Mouse (Mus musculus) CH12.LX (cell line): Measurements from ENCODE around the gene Cabin1. TPM values are rescaled to one million over a fixed set of nuclear protein-coding genes. Genes with fewer than 3 reads are reported as not detected.

Experiments used
- DNase-seq: peaks from one replicate; pipeline ENCODE4 v3.0.0-alpha.2; 2013; ENCODE audit errors: extremely low read depth
- H3K27ac ChIP-seq: 2 replicates; pipeline ENCODE4 v1.5.1; 2012; ENCODE audit warnings: low read depth, mild to moderate bottlenecking, control low read depth, moderate library complexity; ENCODE audit not compliant: insufficient read depth
- H3K27me3 ChIP-seq: replicated peaks from 2 replicates; pipeline ENCODE3; 2012; ENCODE audit warnings: inconsistent platforms
- H3K36me3 ChIP-seq, 2 experiments: replicated peaks in 1 of 2; 2 replicates each; pipeline versions ENCODE3 to v1.6.1; 2012; ENCODE audit warnings: inconsistent platforms in 1 of 2, low read length in 1 of 2, mild to moderate bottlenecking in 1 of 2, mixed read lengths in 1 of 2, moderate library complexity in 1 of 2; ENCODE audit not compliant: control insufficient read depth in 1 of 2, insufficient read depth in 1 of 2
- H3K4me1 ChIP-seq, 2 experiments: 2 replicates each; pipeline ENCODE4 v1.6.1; 2012; ENCODE audit warnings: inconsistent platforms in 1 of 2, moderate library complexity in 1 of 2; ENCODE audit not compliant: insufficient read depth in 2 of 2, control insufficient read depth in 1 of 2
- H3K4me2 ChIP-seq: 2 replicates; pipeline ENCODE4 v1.6.1; 2012; ENCODE audit warnings: low read depth, mild to moderate bottlenecking, control low read depth; ENCODE audit not compliant: poor library complexity, insufficient read depth, severe bottlenecking
- H3K4me3 ChIP-seq, 3 experiments: fragments of 150-350 bp in 1 of 3; sonication (generic) in 1 of 3; replicated peaks in 1 of 3; 2 replicates each; pipeline versions ENCODE3 to v1.5.1; 2011 to 2012; ENCODE audit warnings: low read depth in 2 of 3, low read length in 2 of 3, mild to moderate bottlenecking in 2 of 3, moderate library complexity in 2 of 3, control low read depth in 1 of 3, improper control_type of control experiment in 1 of 3, inconsistent platforms in 1 of 3, mixed read lengths in 1 of 3; ENCODE audit not compliant: poor library complexity in 1 of 3
- H3K79me2 ChIP-seq: replicated peaks from 2 replicates; pipeline ENCODE4 v1.6.1; 2012; ENCODE audit warnings: mild to moderate bottlenecking, moderate library complexity; ENCODE audit not compliant: control insufficient read depth, poor library complexity, insufficient read depth, severe bottlenecking; ENCODE audit errors: extremely low read depth
- H3K9ac ChIP-seq: 2 replicates; pipeline ENCODE4 v1.6.1; 2012; ENCODE audit warnings: low read depth, mild to moderate bottlenecking, control low read depth, moderate library complexity; ENCODE audit not compliant: insufficient read depth
- H3K9me3 ChIP-seq: replicated peaks from 2 replicates; pipeline ENCODE3; 2012; ENCODE audit warnings: low read length, inconsistent platforms, mixed read lengths
- BHLHE40 ChIP-seq: IDR thresholded peaks from 2 replicates; pipeline ENCODE4 v1.6.1; 2011; ENCODE audit warnings: mild to moderate bottlenecking, low read depth, low read length, improper control_type of control experiment
- CHD1 ChIP-seq: IDR thresholded peaks from 2 replicates; pipeline ENCODE4 v1.6.1; 2012; ENCODE audit warnings: low read depth, low read length, improper control_type of control experiment, inconsistent platforms
- CHD2 ChIP-seq: IDR thresholded peaks from 2 replicates; pipeline ENCODE4 v1.6.1; 2011; ENCODE audit warnings: low read length, improper control_type of control experiment
- CTCF ChIP-seq, 2 experiments: IDR thresholded peaks in 1 of 2; conservative IDR thresholded peaks in 1 of 2; 2 replicates each; pipeline ENCODE4 v1.5.1; 2011 to 2012; ENCODE audit warnings: low read depth in 2 of 2, low read length in 2 of 2, improper control_type of control experiment in 1 of 2, inconsistent platforms in 1 of 2, mild to moderate bottlenecking in 1 of 2, moderate library complexity in 1 of 2
- ELF1 ChIP-seq: IDR thresholded peaks from 2 replicates; pipeline ENCODE4 v1.6.1; 2014; ENCODE audit warnings: low read depth, mild to moderate bottlenecking, inconsistent platforms, low read length, improper control_type of control experiment
- EP300 ChIP-seq: IDR thresholded peaks from 2 replicates; pipeline ENCODE4 v1.6.1; 2011; ENCODE audit warnings: low read length, improper control_type of control experiment
- ETS1 ChIP-seq: conservative IDR thresholded peaks from 2 replicates; pipeline ENCODE4 v1.6.1; 2012; ENCODE audit warnings: low read depth, mild to moderate bottlenecking, inconsistent platforms, low read length, improper control_type of control experiment, moderate library complexity
- GABPA ChIP-seq: IDR thresholded peaks from 2 replicates; pipeline ENCODE4 v1.6.1; 2012; ENCODE audit warnings: low read depth, low read length, improper control_type of control experiment, inconsistent platforms; ENCODE audit not compliant: insufficient replicate concordance
- HCFC1 ChIP-seq: IDR thresholded peaks from 2 replicates; pipeline ENCODE4 v1.6.1; 2012; ENCODE audit warnings: low read depth, mild to moderate bottlenecking, inconsistent platforms, low read length, improper control_type of control experiment
- IRF4 ChIP-seq: IDR thresholded peaks from 2 replicates; pipeline ENCODE4 v1.6.1; 2014; ENCODE audit warnings: low read depth, mild to moderate bottlenecking, inconsistent platforms, low read length, improper control_type of control experiment
- JUND ChIP-seq: conservative IDR thresholded peaks from 2 replicates; pipeline ENCODE4 v1.6.1; 2011; ENCODE audit warnings: low read depth, low read length, improper control_type of control experiment
- MAFK ChIP-seq: IDR thresholded peaks from 2 replicates; pipeline ENCODE4 v1.6.1; 2011; ENCODE audit warnings: low read length, improper control_type of control experiment; ENCODE audit not compliant: insufficient replicate concordance
- MAX ChIP-seq: IDR thresholded peaks from 2 replicates; pipeline ENCODE4 v1.6.1; 2011; ENCODE audit warnings: low read length, improper control_type of control experiment
- MXI1 ChIP-seq: IDR thresholded peaks from 2 replicates; pipeline ENCODE4 v1.6.1; 2011; ENCODE audit warnings: mild to moderate bottlenecking, low read depth, low read length, improper control_type of control experiment
- MYC ChIP-seq: IDR thresholded peaks from 2 replicates; pipeline ENCODE4 v1.6.1; 2011; ENCODE audit warnings: low read depth, mild to moderate bottlenecking, improper control_type of control experiment, low read length
- PAX5 ChIP-seq: IDR thresholded peaks from 2 replicates; pipeline ENCODE4 v1.6.1; 2012; ENCODE audit warnings: low read length, inconsistent platforms, mixed read lengths
- POLR2A ChIP-seq: IDR thresholded peaks from 2 replicates; pipeline ENCODE4 v1.6.1; 2011; ENCODE audit warnings: low read depth, mild to moderate bottlenecking, improper control_type of control experiment, low read length
- POLR2AphosphoS2 ChIP-seq: IDR thresholded peaks from 2 replicates; pipeline ENCODE4 v1.6.1; 2011; ENCODE audit warnings: low read depth, low read length, improper control_type of control experiment
- RAD21 ChIP-seq: IDR thresholded peaks from 2 replicates; pipeline ENCODE4 v1.6.1; 2011; ENCODE audit warnings: low read depth, mild to moderate bottlenecking, low read length, improper control_type of control experiment, moderate library complexity
- RCOR1 ChIP-seq: conservative IDR thresholded peaks from 2 replicates; pipeline ENCODE4 v1.6.1; 2012; ENCODE audit warnings: low read depth, mild to moderate bottlenecking, inconsistent platforms, low read length, improper control_type of control experiment
- SIN3A ChIP-seq: IDR thresholded peaks from 2 replicates; pipeline ENCODE4 v1.6.1; 2012; ENCODE audit warnings: low read length, improper control_type of control experiment, inconsistent platforms
- SMC3 ChIP-seq: IDR thresholded peaks from 2 replicates; pipeline ENCODE4 v1.6.1; 2011; ENCODE audit warnings: low read depth, low read length, improper control_type of control experiment
- TBP ChIP-seq: conservative IDR thresholded peaks from 2 replicates; pipeline ENCODE4 v1.6.1; 2011; ENCODE audit warnings: low read depth, low read length, improper control_type of control experiment
- TCF12 ChIP-seq: IDR thresholded peaks from 2 replicates; pipeline ENCODE4 v1.6.1; 2014; ENCODE audit warnings: low read depth, mild to moderate bottlenecking, inconsistent platforms, low read length, improper control_type of control experiment
- UBTF ChIP-seq: IDR thresholded peaks from 2 replicates; pipeline ENCODE4 v1.6.1; 2012; ENCODE audit warnings: low read depth, mild to moderate bottlenecking, inconsistent platforms, low read length, improper control_type of control experiment, moderate library complexity
- USF2 ChIP-seq: conservative IDR thresholded peaks from 2 replicates; pipeline ENCODE4 v1.6.1; 2011; ENCODE audit warnings: low read depth, low read length, improper control_type of control experiment
- ZC3H11A ChIP-seq: IDR thresholded peaks from 2 replicates; pipeline ENCODE4 v1.6.1; 2012; ENCODE audit warnings: low read depth, mild to moderate bottlenecking, inconsistent platforms, low read length, improper control_type of control experiment
- ZKSCAN1 ChIP-seq: IDR thresholded peaks from 2 replicates; pipeline ENCODE4 v1.6.1; 2012; ENCODE audit warnings: low read depth, inconsistent platforms, low read length, improper control_type of control experiment, borderline replicate concordance
- ZMIZ1 ChIP-seq: IDR thresholded peaks from 2 replicates; pipeline ENCODE4 v1.6.1; 2012; ENCODE audit warnings: low read depth, mild to moderate bottlenecking, inconsistent platforms, low read length, improper control_type of control experiment
- ZNF384 ChIP-seq: IDR thresholded peaks from 2 replicates; pipeline ENCODE4 v1.6.1; 2012; ENCODE audit warnings: low read depth, low read length, improper control_type of control experiment, inconsistent platforms
- dilution Hi-C: fragments of 300-500 bp; cut with MboI; formaldehyde crosslinking; loops from 2 replicates; pipeline ENCODE4 v1.14.3; 2020; ENCODE audit warnings: low sequenced_read_pairs; ENCODE audit not compliant: extremely low pct_unique_long_range_greater_than_20kb, extremely low pct_ligation_motif_present
- in situ Hi-C: fragments of 300-500 bp; cut with MboI; formaldehyde crosslinking; loops from 3 replicates; pipeline ENCODE4 v1.14.3; 2019; ENCODE audit warnings: low sequenced_read_pairs, low pct_ligation_motif_present, low pct_unique_long_range_greater_than_20kb, mixed read lengths
- polyA plus RNA-seq: library from polyadenylated mRNA; unstranded; fragments of >175 nt; gene quantifications from 2 replicates; pipeline ENCODE4 v1.2.1, GENCODE M21; 2012; ENCODE audit warnings: low read depth; ENCODE audit not compliant: insufficient read length
- total RNA-seq, 2 experiments: library from RNA; depleted of rRNA; stranded (reverse); fragments of 300-350 nt in 1 of 2; fragments of >200 nt in 1 of 2; gene quantifications; 2 replicates each; pipeline ENCODE4 v1.2.3; 2012 to 2014

Cabin1 gene
- total and polyA plus RNA-seq, 3 experiments = 12.0 to 46.0 (median 29.0) TPM

DNA sequence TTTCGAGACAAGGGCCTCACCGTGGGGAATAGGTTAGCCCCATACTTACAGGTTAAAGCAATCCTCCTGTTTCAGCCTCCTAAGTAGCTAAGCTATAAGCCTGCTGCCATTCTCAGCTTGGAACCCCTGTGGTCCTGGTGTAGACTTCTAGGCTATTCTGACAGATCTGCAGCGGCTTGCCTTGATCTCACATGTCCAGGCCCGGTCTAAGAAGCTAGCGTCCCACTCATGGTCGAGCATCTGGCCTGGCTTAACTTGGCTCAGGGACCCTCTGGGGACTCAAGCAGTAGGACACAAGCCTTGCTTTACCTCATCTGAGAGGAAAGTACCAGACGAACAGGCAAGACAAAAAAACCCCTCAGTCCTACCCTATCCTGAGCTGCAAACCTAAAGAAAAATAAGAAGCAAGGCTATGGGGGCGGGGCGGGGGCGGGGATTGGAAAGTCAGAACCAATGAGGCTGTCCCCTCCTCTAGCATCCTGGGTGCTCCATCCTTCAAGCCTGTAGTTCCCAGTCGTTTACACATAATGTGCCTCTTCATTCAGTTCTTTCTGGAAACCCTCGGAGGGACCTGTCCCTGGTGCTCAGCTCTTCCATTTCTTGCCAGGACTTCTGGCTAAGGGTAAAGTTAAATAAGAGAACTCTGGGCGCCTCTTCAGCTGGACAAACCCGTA is 129.0 kb downstream of the Cabin1 start:
- no peaks in the 10 kb centered on the region for H3K79me2 ChIP-seq
- no peak overlapping the region for H3K4me3 ChIP-seq
- peak; percentile 10 for DNase-seq
- no peak overlapping the region for H3K9ac ChIP-seq
- no peaks in the 10 kb centered on the region for H3K9me3 ChIP-seq
- TF ChIP-seq SIN3A = no peak
- TF ChIP-seq ETS1 = no peak
- TF ChIP-seq UBTF = no peak
- TF ChIP-seq ZMIZ1 = no peak
- no peak for TF ChIP-seq RAD21
- TF ChIP-seq CTCF (conservative IDR thresholded peaks at IDR 0.05 in 1 of 2, IDR thresholded peaks at IDR 0.05 in 1 of 2; ENCODE audit: low read depth in 2 of 2, low read length in 2 of 2) = no peak
- no peak for TF ChIP-seq MAFK
- no peak for TF ChIP-seq ELF1
- no peak for TF ChIP-seq MAX
- TF ChIP-seq MXI1 = no peak
- TF ChIP-seq ZNF384 = no peak
- no peak for TF ChIP-seq RCOR1
- no peak for TF ChIP-seq POLR2A
- TF ChIP-seq TBP = no peak
- no peak for TF ChIP-seq USF2
- TF ChIP-seq POLR2AphosphoS2 = no peak
- no peak for TF ChIP-seq CHD1
- TF ChIP-seq, all 38 proteins: peak for 0
- peaks cover 0 to 35% of the 10 kb centered on the region in 2 experiments for H3K36me3 ChIP-seq
- peak overlapping the region; percentile 55 for H3K4me2 ChIP-seq
- dilution Hi-C loops = no loop called here
- in situ Hi-C loops = loop anchor here (10.0 kb wide), 1 partner anchor 50 kb away; the partner anchor contains the start of gene Ggt5
- no peak overlapping the region for H3K27ac ChIP-seq
- H3K27me3 ChIP-seq = no peaks in the 10 kb centered on the region
- peaks cover 10 to 18% of the 10 kb centered on the region in 2 experiments; a peak in 3 of 4 replicates for H3K4me1 ChIP-seq

DNA sequence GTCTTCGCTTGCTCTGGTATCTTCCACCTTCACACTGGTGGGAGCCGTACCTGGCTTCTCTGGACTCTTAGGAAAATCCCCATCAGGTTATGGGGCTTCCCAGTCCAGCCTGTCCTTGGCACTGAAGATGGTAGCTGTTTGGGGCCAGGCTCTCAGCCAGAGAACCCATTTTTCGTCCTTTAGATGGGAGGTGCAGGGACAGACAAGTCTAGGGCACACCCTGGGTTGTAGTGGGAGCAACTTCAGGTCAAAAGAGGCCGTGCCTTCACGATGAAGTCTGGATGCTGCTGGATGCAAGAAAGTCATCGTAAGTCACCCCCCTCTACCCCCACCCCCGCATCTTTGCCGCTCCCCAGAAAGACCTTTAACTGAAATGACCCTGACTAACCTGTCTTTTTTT is 129.5 kb downstream of the Cabin1 start:
- Histone ChIP-seq H3K36me3 (peaks cover 0 to 30% of the 10 kb centered on the region in 2 experiments), H3K27ac (no peak overlapping the region), H3K4me3 (no peak overlapping the region), H3K79me2 (no peaks in the 10 kb centered on the region), H3K4me2 (no peak overlapping the region), H3K27me3 (no peaks in the 10 kb centered on the region), H3K4me1 (peaks cover 10 to 18% of the 10 kb centered on the region in 2 experiments; a peak in 3 of 4 replicates), H3K9me3 (peaks cover 3% of the 10 kb centered on the region), H3K9ac (no peak overlapping the region)
- dilution Hi-C loops = no loop called here
- in situ Hi-C loops = loop anchor here (10.0 kb wide), 1 partner anchor 50 kb away; the partner anchor contains the start of gene Ggt5
- no peak for DNase-seq
- no peak for TF ChIP-seq PAX5
- no peak for TF ChIP-seq MYC
- no peak for TF ChIP-seq EP300
- no peak for TF ChIP-seq JUND
- TF ChIP-seq BHLHE40 = no peak
- TF ChIP-seq GABPA = no peak
- no peak for TF ChIP-seq UBTF
- no peak for TF ChIP-seq RCOR1
- TF ChIP-seq CHD2 = no peak
- no peak for TF ChIP-seq SIN3A
- no peak for TF ChIP-seq SMC3
- TF ChIP-seq ELF1 = no peak
- no peak for TF ChIP-seq POLR2AphosphoS2
- no peak for TF ChIP-seq TCF12
- no peak for TF ChIP-seq HCFC1
- TF ChIP-seq ZKSCAN1 = no peak
- TF ChIP-seq IRF4 = no peak
- no peak for TF ChIP-seq ZC3H11A
- no peak for TF ChIP-seq CHD1
- TF ChIP-seq MAFK = no peak
